Mouse (Mus musculus): ENCODE measurements around the gene Aff1.

The Aff1 gene

GRCm38 (mm10) chr5:103796035-103796434 lies 103.9 kb downstream of the Aff1 start:
- in situ Hi-C loops (cut with MboI, MseI), result no loop called here

GRCm38 (mm10) chr5:103797774-103798173 lies 105.6 kb downstream of the Aff1 start:
- in situ Hi-C loops (cut with MboI, MseI), result no loop called here

GRCm38 (mm10) chr5:103799438-103799837 lies 107.3 kb downstream of the Aff1 start:
- in situ Hi-C loops (cut with MboI, MseI), result no loop called here

DNA sequence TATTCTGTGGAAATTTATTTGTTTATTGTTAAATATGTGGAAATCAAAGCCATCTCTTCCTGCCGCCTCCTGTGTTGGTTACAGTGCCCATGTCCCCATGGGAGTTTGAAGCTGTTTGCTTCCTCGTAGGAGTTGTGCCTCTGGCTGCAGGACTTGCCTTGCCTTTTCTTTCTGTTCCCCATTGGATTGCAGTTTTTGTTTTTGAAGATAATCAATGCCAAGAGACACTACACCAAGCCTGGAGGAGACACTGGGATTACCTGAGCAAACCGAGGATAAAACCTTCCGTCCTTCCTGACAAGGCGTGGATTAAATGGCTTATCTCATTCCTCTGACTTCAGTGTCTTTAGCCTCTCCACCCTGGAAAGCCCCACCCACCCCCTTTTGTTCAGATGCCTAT lies 107.8 kb downstream of the Aff1 start:
- in situ Hi-C loops (cut with MboI, MseI), result no loop called here

GRCm38 (mm10) chr5:103803386-103803785 lies 111.2 kb downstream of the Aff1 start:
- in situ Hi-C loops (cut with MboI, MseI), result no loop called here

- in situ Hi-C loops (cut with MboI, MseI), result no loop called here
Measured at GRCm38 (mm10) chr5:103803927-103804590, 111.9 kb downstream of the Aff1 start.

GRCm38 (mm10) chr5:103806851-103807578 lies 114.8 kb downstream of the Aff1 start:
- in situ Hi-C loops (cut with MboI, MseI), result no loop called here

- in situ Hi-C loops (cut with MboI, MseI), result no loop called here
Measured at GRCm38 (mm10) chr5:103807637-103808312, 115.6 kb downstream of the Aff1 start.

GRCm38 (mm10) chr5:103809674-103810330 lies 117.6 kb downstream of the Aff1 start:
- in situ Hi-C loops (cut with MboI, MseI), result loop anchor here in 1 of 2 experiments (10.0 kb wide), 1 partner anchor 65 kb away; no protein-coding TSS in a partner anchor

- in situ Hi-C loops (cut with MboI, MseI), result loop anchor here in 1 of 2 experiments (10.0 kb wide), 1 partner anchor 68 kb away; no protein-coding TSS in a partner anchor
Measured at GRCm38 (mm10) chr5:103813291-103813690, 121.1 kb downstream of the Aff1 start.

GRCm38 (mm10) chr5:103813997-103814542 lies 121.9 kb downstream of the Aff1 start:
- in situ Hi-C loops (cut with MboI, MseI), result loop anchor here in 1 of 2 experiments (10.0 kb wide), 1 partner anchor 69 kb away; no protein-coding TSS in a partner anchor

DNA sequence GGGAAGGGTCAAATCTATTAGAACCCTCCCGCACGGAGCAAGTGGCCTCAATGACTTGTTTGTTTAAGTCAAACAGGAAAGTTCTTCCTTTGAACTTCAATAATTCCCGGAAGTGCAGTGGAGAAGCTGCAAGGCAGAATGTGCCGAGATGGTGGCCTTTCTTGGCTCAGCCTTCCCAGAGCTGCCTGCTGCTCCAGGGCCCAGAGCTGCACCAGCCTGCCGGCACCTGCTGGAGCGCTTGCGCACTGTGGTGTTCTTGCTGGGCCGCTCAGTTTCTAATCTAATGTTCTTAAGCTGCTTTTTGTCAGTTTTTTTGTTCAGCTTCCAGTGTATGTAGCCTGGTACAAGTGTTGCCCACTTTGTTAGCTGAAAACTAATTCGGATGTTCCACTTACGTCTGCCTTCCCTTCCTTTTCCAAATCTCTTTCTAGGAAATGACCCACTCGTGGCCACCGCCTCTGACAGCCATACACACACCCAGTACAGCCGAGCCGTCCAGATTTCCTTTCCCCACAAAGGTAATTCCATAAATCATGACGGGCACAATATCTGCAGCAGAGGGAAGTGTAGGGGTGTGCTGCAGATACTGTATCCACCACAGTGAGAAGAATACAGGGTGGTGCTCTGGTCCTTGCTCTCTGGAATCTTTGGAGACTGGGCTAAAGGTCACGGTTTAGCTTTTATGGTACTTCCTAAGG lies 122.5 kb downstream of the Aff1 start:
- in situ Hi-C loops (cut with MboI, MseI), result loop anchor here in 1 of 2 experiments (10.0 kb wide), 1 partner anchor 70 kb away; no protein-coding TSS in a partner anchor

DNA sequence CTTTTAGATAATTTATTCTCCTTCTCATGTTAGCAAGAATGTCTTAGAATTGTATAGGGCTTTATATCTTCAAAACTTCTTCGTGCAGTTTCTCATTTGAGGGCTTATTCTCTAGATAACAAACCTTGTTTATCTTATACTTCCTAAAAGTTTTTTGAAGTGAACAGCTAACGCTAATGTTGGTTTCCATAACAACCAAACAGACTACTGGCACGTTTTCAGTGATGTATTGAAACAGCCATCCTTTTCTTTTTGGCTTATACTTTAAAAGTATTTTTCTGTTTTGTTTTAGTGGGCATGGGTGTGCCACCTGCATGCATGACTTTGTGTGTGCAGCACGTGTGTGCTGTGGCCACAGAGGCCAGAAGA lies 123.1 kb downstream of the Aff1 start:
- in situ Hi-C loops (cut with MboI, MseI), result loop anchor here in 1 of 2 experiments (10.0 kb wide), 1 partner anchor 70 kb away; no protein-coding TSS in a partner anchor

DNA sequence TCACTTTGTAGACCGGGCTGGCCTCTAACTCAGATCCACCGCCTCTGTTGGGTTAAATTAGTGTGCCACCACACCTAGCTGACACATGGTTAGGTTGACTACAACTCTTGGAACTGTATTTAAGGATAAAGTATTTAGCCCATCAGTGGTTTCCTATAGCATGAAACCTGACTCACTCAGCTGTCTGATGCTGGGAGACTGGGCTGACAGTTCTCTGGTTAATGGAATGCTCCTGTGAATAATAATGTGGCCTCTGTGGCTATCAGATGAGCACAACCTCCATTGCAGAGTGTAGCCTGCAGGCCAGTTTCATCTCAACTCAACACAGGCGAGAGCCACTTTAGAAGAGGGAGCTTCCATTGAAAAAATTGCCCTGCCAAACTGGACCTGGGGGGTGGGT lies 124.5 kb downstream of the Aff1 start:
- in situ Hi-C loops (cut with MboI, MseI), result loop anchor here in 1 of 2 experiments (10.0 kb wide), 1 partner anchor 72 kb away; no protein-coding TSS in a partner anchor

DNA sequence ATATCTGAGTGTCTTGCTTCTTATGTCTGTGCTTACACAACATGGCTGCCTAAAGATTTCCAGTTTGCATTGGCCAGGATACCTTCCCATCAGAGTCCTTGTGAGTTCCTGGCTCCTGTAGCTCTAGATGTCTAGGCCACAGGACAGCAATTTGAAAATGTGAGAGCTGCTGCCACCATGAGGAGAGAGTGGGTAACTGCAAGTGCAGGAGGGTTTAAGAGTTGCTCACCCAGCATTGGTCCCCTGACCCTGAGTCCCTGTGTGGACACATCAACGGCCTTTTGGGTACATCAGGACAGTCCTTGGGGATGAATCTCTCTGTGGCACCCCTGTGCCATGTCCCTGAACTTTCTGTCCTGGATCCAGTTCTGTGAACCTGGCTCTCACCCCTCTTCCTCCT lies 125.6 kb downstream of the Aff1 start:
- in situ Hi-C loops (cut with MboI, MseI), result loop anchor here in 1 of 2 experiments (10.0 kb wide), 1 partner anchor 73 kb away; no protein-coding TSS in a partner anchor

- in situ Hi-C loops (cut with MboI, MseI), result loop anchor here in 1 of 2 experiments (10.0 kb wide), 1 partner anchor 74 kb away; no protein-coding TSS in a partner anchor
Measured at GRCm38 (mm10) chr5:103818602-103819001, 126.4 kb downstream of the Aff1 start.

DNA sequence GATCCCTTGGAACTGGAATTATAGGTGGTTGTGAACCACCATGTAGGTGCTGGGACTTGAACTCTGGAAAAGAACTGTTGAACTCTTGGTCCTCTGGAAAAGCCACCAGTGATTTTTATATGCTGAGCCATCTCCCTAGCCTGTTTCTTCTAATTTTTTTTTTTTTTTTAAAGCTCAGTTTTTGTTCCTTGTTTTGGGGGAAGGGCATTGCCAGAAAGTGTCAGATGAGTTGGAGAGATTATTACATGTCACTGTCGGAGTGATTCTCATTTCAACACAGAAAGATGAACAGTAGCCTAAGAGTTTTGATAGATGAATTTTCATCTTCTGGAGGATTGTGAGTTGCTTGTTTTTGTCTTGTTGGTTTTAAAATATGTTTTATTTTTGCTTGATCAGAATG lies 127.5 kb downstream of the Aff1 start:
- in situ Hi-C loops (cut with MboI, MseI), result loop anchor here (5.0 to 10.0 kb wide), 3 partner anchors 75 to 437 kb away; no protein-coding TSS in a partner anchor

GRCm38 (mm10) chr5:103821062-103821461 lies 128.9 kb downstream of the Aff1 start:
- in situ Hi-C loops (cut with MboI, MseI), result loop anchor here (5.0 kb wide), 2 partner anchors 144 to 439 kb away; no protein-coding TSS in a partner anchor

GRCm38 (mm10) chr5:103821500-103822298 lies 129.5 kb downstream of the Aff1 start:
- in situ Hi-C loops (cut with MboI, MseI), result loop anchor here (5.0 kb wide), 2 partner anchors 144 to 439 kb away; no protein-coding TSS in a partner anchor
